Mouse (Mus musculus): ENCODE measurements at regions not wholly inside any gene's neighbourhood (a gene's known extent, or its start where the extent isn't known, plus 50 kb on each side); places are given as distances from the start of the nearest gene placed in this dataset.

DNA sequence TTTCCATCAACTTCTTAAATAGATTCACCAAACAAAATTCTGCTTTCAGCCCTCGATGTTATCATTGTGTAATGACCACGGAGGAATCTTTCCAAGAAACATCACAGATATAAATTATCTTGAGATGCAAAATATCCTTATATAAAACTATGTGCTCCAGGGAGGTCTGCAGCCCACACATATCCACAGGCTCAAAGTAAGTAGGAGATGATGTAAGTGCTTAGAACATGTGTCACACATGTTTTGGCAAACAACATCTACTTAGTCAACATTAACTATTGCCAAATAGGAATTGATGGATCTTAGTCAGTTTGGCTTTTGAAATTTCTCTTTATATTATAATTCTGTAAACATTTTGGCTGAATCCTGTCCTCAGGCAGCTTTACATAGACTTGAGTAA, 800.8 kb upstream of the Tenm2 start:
- no peak for DNase-seq (ENCODE audit: low read depth)

DNA sequence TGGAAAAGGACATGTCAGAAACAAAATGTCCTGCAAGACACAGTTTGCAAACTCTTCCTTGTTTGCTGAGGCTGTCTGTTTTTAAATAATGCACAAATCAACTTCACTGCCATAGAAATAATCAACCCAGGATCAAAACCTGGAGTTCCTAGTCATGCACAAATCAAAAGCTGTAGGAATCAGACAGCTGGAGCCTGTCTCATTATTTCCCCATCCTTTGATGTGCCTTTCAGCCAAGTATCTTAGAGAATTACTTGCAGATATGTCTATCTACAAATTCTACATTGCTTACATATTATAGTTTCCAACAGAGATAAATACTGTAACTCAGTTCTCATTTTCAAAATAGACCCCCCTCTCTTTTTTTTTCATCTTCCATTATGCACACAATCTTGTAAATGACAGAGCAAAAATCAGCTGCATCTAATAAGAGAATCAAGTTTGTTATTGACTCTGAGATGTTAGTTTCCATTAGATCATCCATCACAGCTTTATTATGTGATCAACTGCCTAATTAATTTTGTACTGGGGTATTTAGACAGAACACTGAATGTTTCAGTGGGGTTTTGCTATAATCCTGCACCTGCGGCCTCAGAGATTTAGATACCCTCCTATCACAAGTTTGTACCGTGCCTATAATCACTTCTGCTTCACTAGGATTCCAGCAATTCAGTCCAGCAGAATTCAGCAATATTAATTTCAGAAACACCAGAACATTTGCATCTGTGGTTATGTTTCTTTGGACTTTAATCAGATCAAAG, 798.9 kb upstream of the Tenm2 start:
- DNase-seq (ENCODE audit: low read depth): no peak

DNA sequence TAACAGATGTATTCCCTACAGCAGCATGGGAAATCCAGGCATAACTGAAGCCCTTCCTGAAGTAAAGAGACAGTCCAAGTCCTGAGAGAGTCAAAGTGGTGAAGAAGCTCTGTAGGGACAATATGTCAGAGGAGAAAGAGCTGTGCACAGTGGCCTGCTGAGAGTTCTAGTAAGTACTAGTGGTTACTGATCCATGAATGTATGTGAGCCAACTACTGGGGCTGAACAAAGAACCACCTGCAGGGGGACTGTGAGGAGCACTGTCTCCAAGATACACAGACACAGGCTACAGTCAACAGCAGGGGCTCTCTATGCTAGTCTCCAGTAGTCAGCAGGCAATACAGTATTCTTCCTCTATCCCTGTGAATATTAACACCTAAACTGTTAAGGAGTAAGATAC, 785.9 kb upstream of the Tenm2 start:
- no peak for DNase-seq (ENCODE audit: low read depth)

DNA sequence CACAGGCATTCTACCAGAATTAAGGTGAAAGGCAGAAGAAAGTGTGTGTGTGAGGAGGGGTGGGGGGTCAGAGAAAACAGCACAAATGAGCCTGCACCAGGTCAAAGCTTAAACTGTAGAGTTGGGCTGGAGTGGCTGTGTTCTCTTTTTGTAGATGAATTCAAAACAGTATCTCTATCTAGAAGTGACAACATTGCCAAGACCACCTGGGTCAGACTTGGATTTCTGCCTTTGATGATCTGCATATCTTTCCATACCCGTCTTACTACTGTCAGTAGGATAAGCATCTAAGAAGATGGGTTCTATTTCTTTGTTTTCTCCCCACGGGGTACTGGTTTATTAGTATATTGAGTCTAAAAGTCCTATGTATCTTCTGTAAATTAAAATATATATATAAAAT, 742.4 kb upstream of the Tenm2 start:
- DNase-seq (ENCODE audit: low read depth): no peak

DNA sequence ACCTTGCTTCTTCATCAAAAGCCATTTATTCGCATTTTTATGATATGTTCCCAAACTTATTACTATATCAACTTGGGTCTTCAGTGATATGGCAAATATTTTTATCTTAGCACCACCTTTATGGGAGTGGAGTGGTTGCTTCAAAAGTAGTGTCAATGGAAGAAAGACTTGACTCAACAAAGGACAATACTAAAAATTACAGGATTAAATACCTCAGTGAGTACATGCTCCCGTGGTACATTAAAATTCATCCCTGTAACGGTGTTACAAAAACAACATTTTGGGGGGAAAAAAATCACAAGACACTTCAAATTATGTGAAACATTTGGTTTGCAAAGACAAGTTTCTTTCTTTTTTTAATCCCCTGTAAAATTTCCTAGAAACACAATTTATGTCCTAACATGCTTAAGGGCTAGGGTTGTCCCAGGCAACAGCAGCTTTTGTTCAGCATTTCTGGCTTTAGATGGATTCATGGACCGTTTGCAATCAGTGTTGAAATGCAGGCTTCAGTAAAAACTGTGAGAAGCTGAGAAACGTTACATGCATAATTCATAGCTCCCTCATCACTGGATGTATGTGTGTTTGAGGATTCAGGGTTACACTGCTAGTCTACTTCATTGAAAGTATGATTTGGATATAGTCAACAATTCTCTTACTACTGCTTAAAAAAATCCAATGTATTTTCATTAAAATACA, 700.8 kb upstream of the Tenm2 start:
- DNase-seq (ENCODE audit: low read depth): no peak

DNA sequence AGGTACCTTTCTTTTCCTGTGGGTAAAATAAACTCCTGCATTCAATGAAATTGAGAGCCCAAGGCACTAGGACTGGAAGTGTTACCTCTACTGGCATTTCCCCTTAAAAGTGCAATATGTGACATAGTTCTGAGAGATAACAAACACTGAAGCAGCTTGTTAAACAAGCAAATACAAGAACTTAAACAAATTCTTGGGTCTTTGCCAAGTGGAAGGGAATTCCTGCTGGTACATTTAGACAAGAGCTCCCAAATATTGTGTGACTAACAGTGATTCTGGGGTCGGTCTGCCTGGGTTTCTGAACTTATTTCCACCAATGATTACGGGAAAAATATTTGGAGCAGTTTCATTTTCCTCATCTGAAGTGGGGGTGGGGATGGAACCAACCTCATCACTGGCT, 677.4 kb upstream of the Tenm2 start:
- DNase-seq (ENCODE audit: low read depth): no peak

DNA sequence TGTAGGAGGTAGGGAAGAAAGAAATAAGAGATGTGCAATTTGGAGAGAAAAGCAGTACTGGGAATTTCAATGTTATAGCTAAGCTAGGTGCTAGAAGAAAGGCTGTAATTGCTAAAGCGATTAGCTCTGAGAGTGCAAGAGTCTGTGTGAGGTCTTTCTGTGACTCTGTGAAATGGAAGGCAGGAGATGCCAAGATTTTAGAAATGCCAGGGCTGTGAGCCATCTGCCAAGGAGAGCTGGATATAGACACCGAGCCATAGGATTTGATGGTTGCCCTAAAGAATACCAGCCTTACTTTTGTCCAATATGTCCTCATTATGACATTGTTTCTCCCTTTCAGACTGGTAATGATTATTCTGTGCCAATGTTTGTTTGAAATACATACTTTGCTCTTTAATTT, 669.2 kb upstream of the Tenm2 start:
- no peak for DNase-seq (ENCODE audit: low read depth)

DNA sequence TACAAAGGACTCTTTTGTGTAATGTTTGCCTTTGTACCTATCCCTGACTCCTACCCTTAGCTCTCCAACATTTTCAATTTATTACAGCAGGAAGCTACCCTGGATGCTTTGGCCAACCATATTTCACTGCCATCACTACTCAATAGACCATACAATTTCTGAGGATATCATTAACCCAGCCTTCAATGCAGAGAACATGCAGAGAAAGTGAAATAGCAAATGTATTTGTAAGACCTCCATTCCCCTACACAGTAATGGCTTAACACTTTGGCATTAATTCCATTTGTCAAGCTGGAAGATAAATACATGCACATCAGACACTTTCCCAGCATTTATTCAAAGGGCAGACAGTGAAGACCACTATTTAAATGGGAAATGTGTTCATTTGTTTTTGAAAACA, 661.9 kb upstream of the Tenm2 start:
- no peak for DNase-seq (ENCODE audit: low read depth)

DNA sequence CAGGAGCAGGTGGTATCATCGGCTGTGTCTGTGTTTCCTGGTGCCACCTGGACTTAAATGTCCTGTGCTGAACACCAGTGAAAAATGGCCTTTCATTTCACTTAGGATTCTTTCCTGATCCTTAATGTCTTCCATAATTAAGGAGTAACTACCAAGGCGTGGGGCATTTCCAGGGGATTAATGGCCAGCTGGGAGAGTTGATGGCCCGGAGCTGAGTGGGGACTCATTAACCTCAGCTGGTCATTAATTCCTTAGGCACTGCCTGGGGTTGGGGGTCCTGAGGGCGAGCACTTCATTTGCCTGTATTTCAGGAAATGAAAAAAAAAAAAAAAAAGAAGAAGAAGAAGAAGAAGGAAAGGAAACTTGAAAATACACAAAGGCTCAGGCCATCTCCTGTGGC, 647.0 kb upstream of the Tenm2 start:
- DNase-seq (ENCODE audit: low read depth): no peak

DNA sequence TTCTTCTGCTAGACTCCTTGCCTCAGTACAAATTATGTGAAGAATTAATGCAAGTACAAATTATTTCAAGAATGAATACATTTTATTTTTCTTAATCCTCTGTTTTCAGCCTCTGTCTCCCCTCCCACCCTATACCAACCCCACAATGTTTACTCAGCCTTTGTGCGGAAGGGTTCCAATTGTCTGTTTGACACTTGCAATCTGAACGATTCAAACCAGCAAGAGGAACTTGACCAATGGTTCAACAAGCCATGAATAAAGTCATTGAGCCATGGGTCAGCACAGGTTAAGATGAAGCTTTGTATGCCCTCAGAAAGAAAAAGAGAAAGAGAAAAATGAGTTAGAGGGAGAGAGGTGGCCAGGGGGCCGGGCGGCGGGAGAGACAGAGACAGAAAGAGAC, 601.5 kb upstream of the Tenm2 start:
- no peak for DNase-seq (ENCODE audit: low read depth)

DNA sequence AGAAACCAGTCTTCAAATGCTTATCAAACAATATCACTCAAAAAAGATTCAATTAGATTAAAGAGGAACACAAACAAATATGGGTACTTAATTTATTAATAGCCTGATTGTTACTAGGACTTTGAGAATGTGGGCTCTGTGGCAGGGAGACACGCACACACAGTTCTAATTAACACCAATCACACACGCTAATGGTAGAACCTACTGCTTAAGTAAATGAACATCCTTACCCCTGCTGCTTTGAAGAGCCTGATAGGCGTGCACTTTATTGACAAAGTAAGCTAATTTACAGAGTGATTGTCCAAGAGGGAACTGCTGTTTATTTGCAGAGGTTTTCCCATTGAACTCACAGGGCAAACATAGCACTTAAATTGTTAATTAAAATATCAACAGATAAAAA, 595.2 kb upstream of the Tenm2 start:
- DNase-seq (ENCODE audit: low read depth): no peak

DNA sequence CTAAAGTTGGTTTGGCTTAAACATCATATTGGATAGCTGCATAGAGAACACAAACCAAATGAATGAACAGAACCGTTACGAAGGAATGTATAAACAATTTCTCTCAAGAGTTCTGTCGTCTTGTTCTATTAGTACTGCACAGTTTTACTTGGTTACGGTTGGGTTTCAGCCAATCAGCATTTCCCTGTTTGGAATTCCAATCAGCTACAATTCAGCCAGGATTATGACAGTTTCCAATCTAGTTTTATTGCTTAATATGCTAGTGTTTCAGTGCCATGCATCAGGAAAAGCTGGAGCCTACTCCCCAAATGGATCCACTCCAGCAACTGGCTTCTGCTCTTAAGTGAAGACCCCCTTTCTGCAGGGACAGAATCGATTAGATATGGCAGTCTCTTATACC, 571.0 kb upstream of the Tenm2 start:
- no peak for DNase-seq (ENCODE audit: low read depth)

DNA sequence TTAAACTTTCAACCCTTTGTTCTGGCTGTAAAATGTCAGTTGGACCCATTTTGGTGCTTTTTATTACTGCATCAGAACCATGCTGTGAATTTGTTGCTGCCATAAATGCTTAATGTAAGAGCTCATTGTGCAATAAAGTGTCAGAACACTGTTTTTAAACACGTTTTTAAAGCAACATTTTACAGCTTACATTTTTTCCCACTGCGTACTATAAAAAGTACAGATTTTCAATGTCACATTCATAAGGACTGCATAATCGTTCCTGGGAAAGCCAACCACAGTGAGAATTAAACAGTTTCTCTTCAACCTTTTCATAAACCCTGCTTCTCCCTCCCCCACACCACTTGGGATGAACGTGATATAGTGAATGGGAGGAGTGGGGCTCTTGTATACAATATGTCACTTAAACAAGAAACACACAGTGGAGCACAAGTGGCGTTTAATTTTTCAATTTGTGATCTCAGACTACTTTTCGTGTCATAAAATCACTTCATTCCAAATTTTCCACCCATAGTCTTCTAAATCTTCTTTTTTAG, 563.1 kb upstream of the Tenm2 start:
- no peak for DNase-seq (ENCODE audit: low read depth)

DNA sequence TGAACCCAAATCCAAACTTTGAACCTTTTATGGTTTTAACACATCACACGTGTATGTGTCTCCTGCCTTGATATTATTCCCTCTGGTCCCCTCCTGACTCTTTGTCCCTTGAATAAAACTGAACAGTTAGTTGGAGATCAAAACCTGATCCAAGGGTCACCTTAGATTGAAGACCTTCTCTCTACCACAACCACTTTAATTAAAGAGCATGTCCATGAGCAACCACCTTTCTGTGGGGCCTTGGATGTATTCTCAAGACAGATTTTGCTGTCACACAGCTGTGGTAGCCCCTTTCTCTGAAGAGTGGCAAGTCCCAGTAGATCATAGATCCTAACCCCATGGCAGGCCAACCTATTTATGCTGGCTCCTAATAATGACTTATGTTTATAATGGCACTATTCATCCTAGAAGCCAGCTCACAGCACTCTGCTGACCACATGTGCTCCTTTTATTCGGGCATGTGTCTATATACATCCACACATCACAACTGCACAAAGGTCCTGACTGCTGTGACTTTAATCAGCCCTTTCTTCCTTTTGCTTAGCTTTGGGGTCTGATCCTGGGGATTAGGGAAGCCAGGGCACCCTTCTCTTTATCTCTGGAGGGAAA, 536.8 kb upstream of the Tenm2 start:
- DNase-seq (ENCODE audit: low read depth): no peak

DNA sequence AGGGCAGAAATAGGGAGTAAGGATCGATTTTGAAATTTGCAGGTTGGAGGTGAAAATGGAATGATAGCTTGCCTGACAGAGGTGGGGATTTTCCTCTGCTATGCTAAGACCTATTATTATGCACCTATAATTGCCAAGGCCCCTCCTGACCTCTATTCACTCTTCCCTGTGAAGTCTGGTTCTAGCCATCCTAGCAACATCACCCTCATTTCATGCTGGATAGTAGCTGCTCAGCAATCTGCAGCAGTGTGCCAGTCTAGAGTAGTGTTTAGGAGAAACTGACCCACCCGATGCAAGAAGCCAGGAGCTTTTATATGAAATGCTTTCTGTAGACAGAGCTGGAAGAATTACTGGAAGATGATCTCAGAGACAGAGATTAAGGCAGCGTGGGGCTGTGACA, 535.1 kb upstream of the Tenm2 start:
- no peak for DNase-seq (ENCODE audit: low read depth)

DNA sequence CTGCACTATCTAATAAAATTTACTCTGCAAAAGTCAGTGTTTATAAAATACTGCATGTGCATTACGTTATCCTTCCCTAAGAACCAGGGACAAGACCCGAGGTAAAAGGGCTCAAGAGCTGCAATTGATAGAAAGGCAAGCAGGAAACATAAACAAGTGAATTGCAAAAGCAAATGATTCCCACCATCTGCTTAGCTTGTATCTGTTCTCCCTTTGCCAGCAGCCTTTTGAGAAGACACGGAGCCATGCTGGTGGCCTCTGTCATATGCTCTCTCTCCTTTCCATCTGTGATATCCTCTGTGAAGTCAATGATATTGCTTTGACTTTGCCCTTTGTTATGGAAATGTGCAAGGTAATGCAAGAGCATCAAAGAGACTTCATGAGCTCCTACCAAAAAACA, 532.4 kb upstream of the Tenm2 start:
- no peak for DNase-seq (ENCODE audit: low read depth)

DNA sequence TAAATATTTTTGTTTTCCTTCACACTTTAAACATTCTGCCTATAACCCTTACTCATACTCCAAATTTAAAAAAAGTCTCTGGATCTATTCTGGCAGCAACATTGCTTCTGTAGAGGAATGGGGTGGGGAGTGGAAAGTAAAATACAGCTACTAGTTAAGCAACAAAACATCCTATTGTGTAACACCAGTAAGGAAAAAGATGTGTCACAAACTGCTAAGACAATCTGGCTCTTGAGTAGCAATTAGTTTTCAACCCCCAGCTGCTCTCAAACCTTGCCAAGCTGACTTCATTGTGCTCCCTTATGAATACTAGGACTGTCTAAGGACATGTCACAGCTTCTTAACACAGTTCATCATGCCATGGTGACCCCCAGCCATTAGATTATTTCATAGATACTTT, 500.2 kb upstream of the Tenm2 start:
- no peak for DNase-seq (ENCODE audit: low read depth)

DNA sequence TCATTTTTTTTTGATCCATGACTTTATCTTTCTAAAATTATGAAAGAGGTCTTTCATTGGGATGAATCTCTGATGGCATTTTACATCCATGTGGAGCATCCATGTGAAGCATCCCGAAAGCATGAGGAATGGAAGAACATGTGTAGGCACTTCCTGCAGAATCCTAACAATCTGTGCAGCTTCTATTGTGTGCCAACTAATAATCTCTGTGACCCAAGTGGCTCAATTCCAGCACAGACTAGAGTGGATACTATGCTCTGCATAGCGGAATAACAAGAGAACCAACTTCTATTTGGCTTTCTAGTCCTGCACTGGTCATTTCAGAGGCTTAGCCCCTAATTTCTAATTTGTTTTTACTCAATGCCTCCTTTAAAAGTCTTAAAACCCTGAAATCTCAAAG, 499.7 kb upstream of the Tenm2 start:
- DNase-seq (ENCODE audit: low read depth): no peak

DNA sequence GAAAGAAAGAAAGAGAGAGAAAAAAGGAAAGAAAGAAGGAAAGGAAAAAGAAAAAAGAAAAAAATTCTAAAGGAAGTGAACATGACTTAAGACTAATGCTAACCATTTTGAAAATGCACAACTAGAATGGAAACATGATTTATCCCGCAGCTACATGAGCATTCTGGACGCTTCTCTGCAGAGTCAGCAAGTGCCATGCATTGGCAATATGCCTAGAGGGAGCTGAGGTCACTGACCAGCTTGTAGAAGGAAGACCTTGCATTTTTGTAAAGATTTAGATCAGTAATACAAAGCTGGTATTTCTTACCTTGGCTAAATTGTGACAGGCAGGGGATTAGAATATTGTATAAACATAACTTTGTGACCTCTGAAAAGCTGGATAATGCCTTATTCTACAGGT, 461.2 kb upstream of the Tenm2 start:
- no peak for DNase-seq (ENCODE audit: low read depth)

DNA sequence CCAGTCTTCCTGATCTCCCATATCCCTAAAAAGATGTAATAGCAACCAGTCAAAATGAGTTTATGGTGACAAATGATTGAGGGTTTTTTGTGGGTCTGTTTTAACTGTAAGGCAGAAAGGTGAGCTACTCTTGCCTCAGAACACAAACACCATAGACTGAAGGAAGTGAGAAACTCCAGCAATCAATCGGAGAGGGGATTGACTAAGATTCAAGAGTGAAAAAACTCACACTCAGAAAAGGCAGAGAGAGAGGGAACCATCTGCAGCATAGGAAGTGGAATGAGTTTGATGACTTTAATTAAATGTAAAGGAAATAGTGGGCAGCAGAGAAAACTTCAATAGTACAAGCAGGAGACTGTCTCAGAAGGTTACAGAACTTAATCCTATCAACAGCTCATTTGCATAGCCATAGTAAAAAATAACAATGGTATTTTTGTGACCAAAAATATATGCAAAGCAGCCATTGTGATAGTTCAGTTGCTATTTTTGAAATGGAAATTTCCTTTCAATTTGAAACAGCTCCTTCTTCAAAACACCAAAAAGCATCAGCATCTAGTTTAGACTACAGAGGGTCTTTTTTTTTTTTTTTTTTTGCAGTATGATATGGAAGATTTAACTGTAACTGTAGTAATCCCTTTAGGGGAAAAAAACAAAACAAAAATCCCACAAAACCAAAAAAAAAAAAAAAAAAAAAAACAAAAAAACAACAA, 442.9 kb upstream of the Tenm2 start:
- no peak for DNase-seq (ENCODE audit: low read depth)

DNA sequence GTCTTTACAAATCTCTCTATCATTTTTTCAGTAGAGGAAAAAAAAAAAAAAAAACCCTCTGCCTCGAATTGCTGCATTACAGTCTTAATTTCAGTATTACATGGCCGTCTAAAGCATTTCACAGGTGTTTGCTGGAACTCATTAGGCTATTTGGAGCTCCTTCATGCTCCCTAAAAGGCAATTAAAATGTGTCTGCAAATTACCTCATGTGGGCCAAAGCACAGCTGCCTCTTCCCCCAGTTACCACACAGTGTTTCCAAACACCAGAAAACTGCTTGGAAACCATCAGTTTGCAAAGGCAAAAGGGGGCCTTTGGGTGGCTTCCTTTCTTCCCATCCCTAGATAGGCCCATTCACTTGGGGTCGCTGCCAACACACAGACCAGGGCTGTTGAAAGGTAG, 435.6 kb upstream of the Tenm2 start:
- DNase-seq (ENCODE audit: low read depth): no peak

DNA sequence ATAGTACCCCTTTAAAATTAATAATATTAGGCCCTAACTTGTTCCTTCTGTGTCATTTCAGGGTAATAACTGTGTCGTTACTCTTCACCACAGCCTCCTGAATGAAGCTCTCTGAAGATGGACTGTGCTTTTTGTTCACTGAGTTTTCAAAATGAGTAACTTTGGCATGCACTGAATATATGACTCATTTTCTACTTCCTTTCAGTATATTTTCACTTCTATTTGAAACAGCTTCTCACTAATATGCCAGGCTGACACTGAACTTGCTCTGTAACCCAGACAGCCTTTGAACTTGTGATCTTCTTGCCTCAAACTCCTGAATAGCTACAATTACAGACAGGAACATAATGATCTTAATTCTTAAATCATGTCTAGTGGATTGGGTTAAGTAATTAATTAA, 431.2 kb upstream of the Tenm2 start:
- DNase-seq (ENCODE audit: low read depth): no peak

DNA sequence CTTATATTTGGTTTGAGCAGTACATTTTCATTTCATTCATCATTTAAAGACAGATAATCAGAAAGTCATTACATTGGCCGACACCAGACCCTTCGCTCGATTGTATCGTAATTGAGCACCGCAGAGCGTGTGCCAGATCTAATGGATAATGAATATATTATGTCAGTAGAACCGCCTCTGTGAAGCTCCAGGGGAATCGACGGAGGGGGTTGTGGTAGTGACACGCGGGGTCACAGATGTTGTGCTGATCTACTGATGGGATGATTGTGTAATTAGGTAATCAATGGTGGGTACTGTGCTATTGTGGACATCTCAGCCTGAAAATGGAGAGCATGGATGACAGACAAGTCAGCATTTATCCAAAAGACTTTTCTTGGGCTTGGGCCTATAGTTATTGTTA, 414.3 kb upstream of the Tenm2 start:
- DNase-seq (ENCODE audit: low read depth): no peak
